Mouse (Mus musculus) CH12.LX (cell line): ENCODE data around the gene Sec14l4.
"Not testable (repeated sequence)": the region's sequence is repeated elsewhere in the genome, so short reads cannot be mapped to it uniquely, and the experiment has no call there.

Experiments
- BHLHE40 ChIP-seq: IDR thresholded peaks from 2 replicates; pipeline ENCODE4 v1.6.1; 2011; ENCODE audit warnings: mild to moderate bottlenecking, low read depth, low read length, improper control_type of control experiment
- CTCF ChIP-seq, 2 experiments: IDR thresholded peaks in 1 of 2; conservative IDR thresholded peaks in 1 of 2; 2 replicates each; pipeline ENCODE4 v1.5.1; 2011 to 2012; ENCODE audit warnings: low read depth in 2 of 2, low read length in 2 of 2, improper control_type of control experiment in 1 of 2, inconsistent platforms in 1 of 2, mild to moderate bottlenecking in 1 of 2, moderate library complexity in 1 of 2
- EP300 ChIP-seq: IDR thresholded peaks from 2 replicates; pipeline ENCODE4 v1.6.1; 2011; ENCODE audit warnings: low read length, improper control_type of control experiment
- GABPA ChIP-seq: IDR thresholded peaks from 2 replicates; pipeline ENCODE4 v1.6.1; 2012; ENCODE audit warnings: low read depth, low read length, improper control_type of control experiment, inconsistent platforms; ENCODE audit not compliant: insufficient replicate concordance
- MAX ChIP-seq: IDR thresholded peaks from 2 replicates; pipeline ENCODE4 v1.6.1; 2011; ENCODE audit warnings: low read length, improper control_type of control experiment
- MAZ ChIP-seq: IDR thresholded peaks from 2 replicates; pipeline ENCODE4 v1.6.1; 2012; ENCODE audit warnings: low read depth, mild to moderate bottlenecking, inconsistent platforms, low read length, improper control_type of control experiment, moderate library complexity
- MXI1 ChIP-seq: IDR thresholded peaks from 2 replicates; pipeline ENCODE4 v1.6.1; 2011; ENCODE audit warnings: mild to moderate bottlenecking, low read depth, low read length, improper control_type of control experiment
- RCOR1 ChIP-seq: conservative IDR thresholded peaks from 2 replicates; pipeline ENCODE4 v1.6.1; 2012; ENCODE audit warnings: low read depth, mild to moderate bottlenecking, inconsistent platforms, low read length, improper control_type of control experiment
- SIN3A ChIP-seq: IDR thresholded peaks from 2 replicates; pipeline ENCODE4 v1.6.1; 2012; ENCODE audit warnings: low read length, improper control_type of control experiment, inconsistent platforms
- SMC3 ChIP-seq: IDR thresholded peaks from 2 replicates; pipeline ENCODE4 v1.6.1; 2011; ENCODE audit warnings: low read depth, low read length, improper control_type of control experiment
- USF2 ChIP-seq: conservative IDR thresholded peaks from 2 replicates; pipeline ENCODE4 v1.6.1; 2011; ENCODE audit warnings: low read depth, low read length, improper control_type of control experiment
- ZKSCAN1 ChIP-seq: IDR thresholded peaks from 2 replicates; pipeline ENCODE4 v1.6.1; 2012; ENCODE audit warnings: low read depth, inconsistent platforms, low read length, improper control_type of control experiment, borderline replicate concordance

DNA sequence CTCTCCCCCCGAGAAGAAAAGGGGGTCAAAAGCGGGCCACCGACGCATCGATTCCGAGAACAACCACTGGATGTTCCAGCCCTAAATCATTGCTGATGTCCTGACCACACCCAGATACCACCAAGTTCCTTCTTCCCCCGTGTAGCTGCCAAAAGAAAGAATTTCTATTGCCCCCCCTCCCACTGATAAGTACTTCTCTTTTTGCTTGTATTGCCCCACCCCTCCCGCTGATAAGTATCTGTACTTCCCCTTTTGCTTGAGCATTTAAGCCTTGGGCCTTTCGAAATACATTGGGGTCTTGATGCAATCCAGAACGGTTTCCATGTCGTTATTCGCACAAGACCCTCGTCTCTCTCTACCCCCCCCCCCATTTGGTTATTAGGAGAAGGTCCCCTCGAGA lies 15.5 kb upstream of the Sec14l4 start:
- not testable (repeated sequence) for TF ChIP-seq MAZ; CTCF (conservative IDR thresholded peaks at IDR 0.05 in 1 of 2, IDR thresholded peaks at IDR 0.05 in 1 of 2; ENCODE audit: low read depth in 2 of 2, low read length in 2 of 2); BHLHE40; RCOR1; GABPA; SMC3; EP300; SIN3A; MAX; ZKSCAN1; USF2; MXI1
